Mouse (Mus musculus) heart, postnatal 0 days (tissue): ENCODE measurements at regions not wholly inside any gene's neighbourhood (a gene's known extent, or its start where the extent isn't known, plus 50 kb on each side); places are given as distances from the start of the nearest gene placed in this dataset.

ENCODE experiments used
- CTCF ChIP-seq: IDR thresholded peaks from 2 replicates; pipeline ENCODE4 v1.5.1; 2016; ENCODE audit warnings: antibody characterized with exemption, control low read depth, low read depth
- EP300 ChIP-seq: IDR thresholded peaks from 2 replicates; pipeline ENCODE4 v1.6.1; 2016; ENCODE audit warnings: antibody characterized with exemption, low read depth

GRCm38 (mm10) chr5:85918288-85918687 lies 147.1 kb downstream of the Cenpc1 start:
- TF ChIP-seq CTCF, result no peak
- TF ChIP-seq EP300, result no peak
